Mouse (Mus musculus) kidney, postnatal 0 days (tissue): ENCODE data around the gene Mad1l1. TPM values are rescaled to one million over a fixed set of nuclear protein-coding genes. Genes with fewer than 3 reads are reported as not detected.

ENCODE experiments used
- ATAC-seq: fragments of 200-750 bp; cut with Nextera tagmentation; replicated peaks from 2 replicates; pipeline ENCODE4 v1.8.0; 2017; ENCODE audit warnings: low read depth, moderate number of reproducible peaks, moderate TSS enrichment, moderate library complexity; ENCODE audit not compliant: low FRiP score
- DNase-seq: peaks from one replicate; pipeline ENCODE4 v3.0.0-alpha.2; 2016; ENCODE audit warnings: low spot score
- H3K27ac ChIP-seq: fragments of 300-500 bp; sonication (generic); 2 replicates; pipeline ENCODE4 v1.5.1; 2014; ENCODE audit warnings: mild to moderate bottlenecking
- H3K27me3 ChIP-seq: fragments of 300-500 bp; sonication (generic); 2 replicates; pipeline ENCODE4 v1.6.1; 2014; ENCODE audit warnings: low read length, mixed read lengths; ENCODE audit not compliant: insufficient read depth
- H3K36me3 ChIP-seq: fragments of 300-500 bp; sonication (generic); 2 replicates; pipeline ENCODE4 v1.6.1; 2014; ENCODE audit warnings: low read length, mixed read lengths; ENCODE audit not compliant: insufficient read depth
- H3K4me1 ChIP-seq: fragments of 300-500 bp; sonication (generic); replicated peaks from 2 replicates; pipeline ENCODE4 v1.6.1; 2014; ENCODE audit warnings: antibody characterized with exemption, low read length, mixed read lengths; ENCODE audit not compliant: insufficient read depth
- H3K4me2 ChIP-seq: fragments of 300-500 bp; sonication (generic); 2 replicates; pipeline ENCODE4 v1.6.1; 2014; ENCODE audit warnings: mild to moderate bottlenecking, low read length, moderate library complexity, mixed read lengths
- H3K4me3 ChIP-seq: fragments of 300-500 bp; sonication (generic); replicated peaks from 2 replicates; pipeline ENCODE4 v1.5.1; 2014; ENCODE audit warnings: low read depth, low read length
- H3K9ac ChIP-seq: fragments of 300-500 bp; sonication (generic); 2 replicates; pipeline ENCODE4 v1.6.1; 2014; ENCODE audit warnings: low read depth, low read length
- H3K9me3 ChIP-seq: fragments of 300-500 bp; sonication (generic); replicated peaks from 2 replicates; pipeline ENCODE4 v1.6.1; 2016; ENCODE audit warnings: low read length, inconsistent platforms, mixed read lengths
- CTCF ChIP-seq: IDR thresholded peaks from 2 replicates; pipeline ENCODE4 v1.5.1; 2016; ENCODE audit warnings: antibody characterized with exemption, low read depth, mild to moderate bottlenecking, moderate library complexity
- WGBS: fragments of 180-500 bp; shearing (Covaris S2); extraction: QIAGEN DNeasy Blood & Tissue Kit; methylation state at CpG from one replicate; pipeline ENCODE4 v1.1.7; 2014; 5-methylcytosine and 5-hydroxymethylcytosine counted together
- polyA plus RNA-seq: library from polyadenylated mRNA; unstranded; fragments of >200 nt; fragmentation: Nextera tagmentation; extraction: Ambion mirVana; gene quantifications from 2 replicates; pipeline ENCODE4 v1.2.1, GENCODE M21; 2015

The Mad1l1 gene
- polyA plus RNA-seq, 1 experiment from 2014 or later = 25.8 TPM

GRCm38 (mm10) chr5:140151180-140151579 is 170.2 kb downstream of the Mad1l1 start:
- Histone ChIP-seq H3K27me3 (no peaks in the 10 kb centered on the region), H3K4me2 (no peak overlapping the region), H3K27ac (no peak overlapping the region), H3K36me3 (no peaks in the 10 kb centered on the region), H3K4me1 (no peaks in the 10 kb centered on the region), H3K4me3 (no peak overlapping the region), H3K9me3 (no peaks in the 10 kb centered on the region), H3K9ac (no peak overlapping the region)
- DNase-seq (no peak), ATAC-seq (no peak)
- 83% methylated on average over 2 of the region's 2 CpGs for WGBS
- no peak for TF ChIP-seq CTCF

GRCm38 (mm10) chr5:140150694-140151093 is 170.7 kb downstream of the Mad1l1 start:
- no peak for TF ChIP-seq CTCF
- H3K4me2 ChIP-seq = no peak overlapping the region
- no peak overlapping the region for H3K27ac ChIP-seq
- H3K4me3 ChIP-seq = no peak overlapping the region
- 87% methylated on average over 2 of the region's 2 CpGs for WGBS
- DNase-seq (no peak), ATAC-seq (no peak)
- no peaks in the 10 kb centered on the region for H3K4me1 ChIP-seq
- H3K36me3 ChIP-seq = no peaks in the 10 kb centered on the region
- no peaks in the 10 kb centered on the region for H3K27me3 ChIP-seq
- H3K9ac ChIP-seq = no peak overlapping the region
- H3K9me3 ChIP-seq = no peaks in the 10 kb centered on the region

GRCm38 (mm10) chr5:140150136-140150535 is 171.2 kb downstream of the Mad1l1 start:
- no peak overlapping the region for H3K4me3 ChIP-seq
- no peaks in the 10 kb centered on the region for H3K9me3 ChIP-seq
- ATAC-seq (no peak), DNase-seq (no peak)
- no peaks in the 10 kb centered on the region for H3K4me1 ChIP-seq
- no peak overlapping the region for H3K4me2 ChIP-seq
- TF ChIP-seq CTCF = no peak
- no peaks in the 10 kb centered on the region for H3K36me3 ChIP-seq
- WGBS = 89% methylated on average over 5 of the region's 5 CpGs
- no peaks in the 10 kb centered on the region for H3K27me3 ChIP-seq
- H3K9ac ChIP-seq = no peak overlapping the region
- H3K27ac ChIP-seq = no peak overlapping the region

- no peaks in the 10 kb centered on the region for H3K9me3 ChIP-seq
- no peak overlapping the region for H3K4me2 ChIP-seq
- 63% methylated on average over 4 of the region's 4 CpGs for WGBS
- H3K27me3 ChIP-seq = no peaks in the 10 kb centered on the region
- DNase-seq (no peak), ATAC-seq (no peak)
- H3K27ac ChIP-seq = no peak overlapping the region
- H3K36me3 ChIP-seq = no peaks in the 10 kb centered on the region
- no peaks in the 10 kb centered on the region for H3K4me1 ChIP-seq
- H3K9ac ChIP-seq = no peak overlapping the region
- H3K4me3 ChIP-seq = no peak overlapping the region
- TF ChIP-seq CTCF = no peak
Measured at GRCm38 (mm10) chr5:140149298-140149697, 172.1 kb downstream of the Mad1l1 start.

GRCm38 (mm10) chr5:140143541-140143940 is 177.8 kb downstream of the Mad1l1 start:
- H3K27ac ChIP-seq = no peak overlapping the region
- H3K27me3 ChIP-seq = no peaks in the 10 kb centered on the region
- no peaks in the 10 kb centered on the region for H3K36me3 ChIP-seq
- ATAC-seq = no peak
- H3K4me1 ChIP-seq = no peaks in the 10 kb centered on the region
- TF ChIP-seq CTCF = no peak
- H3K9me3 ChIP-seq = no peaks in the 10 kb centered on the region
- no peak overlapping the region for H3K4me3 ChIP-seq
- H3K4me2 ChIP-seq = no peak overlapping the region
- no peak for DNase-seq
- H3K9ac ChIP-seq = no peak overlapping the region
- WGBS = 85% methylated on average over 2 of the region's 2 CpGs

- TF ChIP-seq CTCF = no peak
- ATAC-seq = no peak
- 85% methylated on average over 4 of the region's 4 CpGs for WGBS
Measured at GRCm38 (mm10) chr5:140141336-140141735, 180.0 kb downstream of the Mad1l1 start.

GRCm38 (mm10) chr5:140140214-140140613 is 181.1 kb downstream of the Mad1l1 start:
- no peak for ATAC-seq

More at GRCm38 (mm10) chr5:140141336-140141735, 180.0 kb downstream of the Mad1l1 start:
- H3K4me1 ChIP-seq = no peaks in the 10 kb centered on the region
- no peaks in the 10 kb centered on the region for H3K9me3 ChIP-seq
- H3K27me3 ChIP-seq = no peaks in the 10 kb centered on the region
- no peaks in the 10 kb centered on the region for H3K36me3 ChIP-seq
- DNase-seq = no peak
- no peak overlapping the region for H3K9ac ChIP-seq
- no peak overlapping the region for H3K4me2 ChIP-seq
- H3K27ac ChIP-seq = no peak overlapping the region
- H3K4me3 ChIP-seq = no peak overlapping the region

More at GRCm38 (mm10) chr5:140140214-140140613, 181.1 kb downstream of the Mad1l1 start:
- Histone ChIP-seq H3K9me3 (no peaks in the 10 kb centered on the region), H3K27me3 (no peaks in the 10 kb centered on the region), H3K4me2 (no peak overlapping the region), H3K27ac (no peak overlapping the region), H3K36me3 (no peaks in the 10 kb centered on the region), H3K9ac (no peak overlapping the region), H3K4me3 (no peak overlapping the region), H3K4me1 (no peaks in the 10 kb centered on the region)
- DNase-seq = peak; percentile 64
- TF ChIP-seq CTCF = peak; percentile 92
